Mouse (Mus musculus): ENCODE measurements around the gene Elmo3.

Gene Elmo3

DNA sequence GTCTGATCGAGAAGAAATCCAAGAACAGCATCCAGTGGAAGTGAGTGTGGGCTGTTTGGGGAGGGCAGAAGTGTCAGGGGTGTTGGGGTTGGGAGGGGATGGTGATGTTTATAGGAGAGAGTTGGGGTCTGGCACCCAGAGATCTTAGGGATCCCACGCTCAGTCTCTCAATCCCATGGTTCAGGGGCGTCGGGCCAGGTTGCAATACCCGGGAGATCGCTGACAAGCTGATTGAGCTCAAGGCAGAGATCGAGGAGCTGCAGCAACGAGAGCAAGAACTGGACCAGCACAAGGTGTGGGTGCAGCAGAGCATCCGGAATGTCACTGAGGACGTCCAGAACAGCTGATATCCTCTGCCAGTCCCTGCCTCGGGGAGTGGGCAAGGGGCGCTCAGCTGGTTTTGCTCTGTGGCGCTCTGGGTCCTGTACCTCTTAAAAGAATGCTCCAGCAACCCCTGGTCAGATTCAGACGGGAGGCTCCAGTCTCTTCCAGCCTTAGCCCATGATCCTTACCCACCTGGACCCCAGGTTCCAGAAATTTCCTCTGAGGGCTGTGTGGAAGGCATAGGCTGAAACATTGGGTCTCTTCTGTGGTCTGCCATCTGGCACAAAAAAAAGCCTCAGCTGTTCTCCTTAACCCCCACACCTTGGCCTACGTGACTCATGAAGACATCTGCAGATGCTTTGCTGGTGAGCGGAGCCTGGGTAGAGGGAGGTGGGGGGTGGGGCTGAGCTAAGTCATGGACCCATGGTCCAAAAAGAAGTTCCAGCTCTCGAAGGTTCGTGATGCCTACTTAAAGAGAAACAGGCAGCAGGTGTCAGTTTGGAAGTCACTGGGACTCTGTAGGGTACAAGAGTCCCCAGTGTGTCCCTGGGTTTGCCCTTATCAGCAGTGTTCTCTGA, 6.8 kb upstream of the Elmo3 start:
- no peak for DNase-seq (ENCODE audit: low spot score in 2 of 2)

DNA sequence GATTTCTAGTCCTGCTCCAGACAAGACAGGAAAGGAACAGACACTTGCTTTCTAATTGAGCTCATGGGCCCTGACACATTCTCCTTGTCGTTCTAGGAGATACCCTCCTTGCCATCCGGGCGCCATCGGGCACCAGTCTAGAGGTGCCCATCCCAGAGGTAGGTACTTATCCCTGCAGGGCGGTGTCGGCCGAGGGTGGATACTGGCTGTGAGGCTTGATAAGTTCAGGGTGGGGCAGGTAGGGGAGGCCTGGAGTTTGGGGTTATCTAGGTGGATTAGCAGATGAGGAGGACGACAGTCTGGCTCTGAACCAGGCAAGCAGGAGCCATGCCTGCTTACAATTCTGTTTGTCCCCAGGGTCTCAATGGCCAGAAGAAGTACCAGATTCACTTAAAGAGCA, 5.4 kb upstream of the Elmo3 start:
- DNase-seq (ENCODE audit: low spot score in 2 of 2), result no peak

DNA sequence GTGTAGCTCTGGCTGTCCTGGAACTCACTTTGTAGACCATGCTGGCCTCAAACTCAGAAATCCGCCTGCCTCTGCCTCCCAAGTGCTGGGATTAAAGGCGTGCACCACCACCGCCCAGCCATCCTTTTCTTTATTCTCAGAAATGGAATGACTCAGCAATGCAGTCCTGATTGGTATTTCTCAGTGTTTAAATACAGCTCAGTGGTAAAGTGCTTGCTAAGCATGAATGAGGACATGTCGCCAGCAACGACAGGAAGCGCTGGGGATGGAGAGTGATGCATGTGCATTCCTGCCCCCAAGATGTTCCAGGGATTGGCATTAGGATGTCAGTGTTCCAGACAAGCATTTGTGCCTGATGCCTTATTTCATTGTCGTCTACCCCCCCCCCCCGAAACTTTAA, 2.0 kb upstream of the Elmo3 start:
- DNase-seq (ENCODE audit: low spot score in 2 of 2), result no peak

DNA sequence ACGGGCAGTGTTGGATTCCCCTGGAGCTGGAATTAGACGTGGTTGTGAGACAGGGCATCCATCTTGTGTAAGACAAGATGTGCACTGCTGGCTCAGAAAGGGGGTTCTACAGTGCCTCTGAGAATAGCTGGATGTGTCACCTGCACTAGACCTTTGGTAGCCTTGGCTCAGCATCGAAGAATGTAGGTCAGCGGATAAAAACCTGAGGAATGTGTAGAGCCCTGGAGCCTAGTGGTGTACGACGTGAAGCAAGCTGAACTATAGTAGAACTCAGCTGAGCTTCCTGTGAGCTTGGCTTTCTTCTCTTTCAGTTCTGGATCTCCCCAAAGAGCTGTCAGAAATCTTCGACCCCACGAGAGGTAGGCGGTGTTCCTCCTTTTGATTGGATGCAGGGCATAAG, 1.5 kb upstream of the Elmo3 start:
- DNase-seq (ENCODE audit: low spot score in 2 of 2), result no peak

DNA sequence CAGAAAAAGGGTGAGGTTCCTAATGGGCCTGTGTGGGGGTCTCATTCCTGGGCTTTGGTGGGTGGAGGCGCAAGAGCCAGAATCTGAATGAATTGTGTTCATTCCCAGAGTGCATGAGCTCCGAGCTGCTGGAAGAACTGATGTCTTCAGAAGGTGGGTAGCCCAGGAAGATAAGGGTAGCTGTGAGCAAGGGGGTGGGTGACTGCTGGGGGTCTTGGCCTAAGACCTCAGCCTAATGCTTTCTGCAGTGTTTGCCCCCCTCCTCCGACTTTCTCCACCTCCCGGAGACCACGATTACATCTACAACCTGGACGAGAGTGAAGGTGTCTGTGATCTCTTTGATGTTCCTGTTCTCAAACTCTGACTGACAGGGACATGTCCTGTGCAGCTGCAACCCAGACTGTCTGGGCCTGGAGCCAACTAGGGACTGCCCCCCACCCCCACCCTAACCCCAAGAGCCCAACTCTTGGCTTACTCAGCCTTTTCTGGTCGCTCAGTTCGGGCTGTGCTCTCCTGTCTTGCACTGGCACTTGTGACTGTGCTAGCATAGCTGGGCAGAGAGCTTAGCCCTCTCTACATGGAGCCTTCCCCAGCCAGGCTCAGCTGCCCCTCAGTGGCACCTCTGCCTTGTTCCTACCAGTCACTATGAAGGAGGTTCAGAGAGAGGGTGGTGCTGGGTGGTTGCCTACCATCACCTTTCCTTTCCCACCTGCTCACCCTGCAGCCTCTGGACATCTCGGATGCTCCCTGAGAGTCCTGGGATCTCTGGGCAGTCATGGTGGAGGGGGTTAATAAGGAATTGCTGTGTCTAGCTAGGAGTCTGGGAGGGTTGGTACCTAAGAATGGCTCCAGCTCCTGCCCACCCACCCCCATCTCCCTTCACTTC, 833 bp upstream of the Elmo3 start:
- DNase-seq (ENCODE audit: low spot score in 2 of 2), result no peak

DNA sequence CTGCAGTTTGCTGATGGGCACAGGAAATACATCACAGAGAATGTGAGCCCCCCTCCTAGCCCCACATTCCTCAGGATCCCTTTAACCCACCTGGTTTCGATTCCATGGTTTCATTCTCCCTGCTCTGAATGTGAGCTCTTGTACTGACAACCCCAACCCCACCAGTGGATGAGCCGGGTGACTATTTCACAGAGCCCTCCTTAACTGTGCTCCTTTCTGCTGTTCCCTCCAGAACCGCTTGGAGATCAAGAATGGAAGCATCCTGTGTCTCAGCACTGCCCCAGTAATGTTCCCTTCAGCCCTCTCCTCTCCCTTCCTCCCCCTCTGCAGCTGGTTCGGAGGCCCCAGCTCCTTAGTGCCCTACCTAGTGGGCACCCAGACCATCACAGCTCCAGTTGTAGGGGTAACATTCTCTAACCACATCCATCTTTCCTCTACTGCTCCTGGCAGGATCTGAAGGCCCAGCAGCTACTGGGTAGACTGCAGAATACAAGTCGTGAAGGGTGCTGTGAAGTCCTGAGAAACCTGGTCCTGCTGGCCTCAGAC, 818 bp downstream of the Elmo3 start:
- DNase-seq (ENCODE audit: low spot score in 2 of 2), result no peak

DNA sequence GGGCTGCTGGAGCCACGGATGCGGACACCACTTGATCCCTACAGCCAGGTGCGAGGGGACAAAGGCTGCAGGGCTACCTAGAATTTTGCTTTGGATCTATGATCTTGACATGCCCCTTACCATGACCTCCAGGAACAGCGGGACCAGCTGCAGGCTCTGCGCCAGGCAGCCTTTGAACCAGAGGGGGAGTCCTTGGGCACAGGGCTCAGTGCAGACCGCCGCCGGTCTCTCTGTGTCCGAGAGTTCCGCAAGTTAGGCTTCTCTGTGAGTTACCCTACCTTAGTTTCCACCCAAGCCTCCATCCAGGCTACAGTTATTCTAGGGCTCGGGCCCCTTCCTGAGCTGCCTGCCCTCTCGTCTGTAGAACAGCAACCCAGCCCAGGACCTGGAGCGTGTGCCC, 2.3 kb downstream of the Elmo3 start:
- no peak for DNase-seq (ENCODE audit: low spot score in 2 of 2)

DNA sequence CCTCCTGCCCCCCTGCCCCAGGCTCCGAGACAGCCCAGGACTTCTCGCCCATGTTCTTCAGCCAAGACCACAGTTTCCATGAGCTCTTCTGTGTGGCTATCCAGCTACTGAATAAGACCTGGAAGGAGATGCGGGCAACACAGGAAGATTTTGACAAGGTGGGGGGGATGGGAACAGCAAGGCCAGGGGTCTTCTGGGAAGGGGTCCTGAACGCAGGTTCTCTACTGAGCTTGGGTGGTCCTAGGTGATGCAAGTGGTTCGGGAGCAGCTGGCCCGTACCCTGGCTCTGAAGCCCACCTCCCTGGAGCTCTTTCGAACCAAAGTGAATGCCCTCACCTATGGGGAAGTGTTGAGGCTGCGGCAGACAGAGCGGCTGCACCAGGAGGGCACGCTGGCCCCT, 3.0 kb downstream of the Elmo3 start:
- no peak for DNase-seq (ENCODE audit: low spot score in 2 of 2)

DNA sequence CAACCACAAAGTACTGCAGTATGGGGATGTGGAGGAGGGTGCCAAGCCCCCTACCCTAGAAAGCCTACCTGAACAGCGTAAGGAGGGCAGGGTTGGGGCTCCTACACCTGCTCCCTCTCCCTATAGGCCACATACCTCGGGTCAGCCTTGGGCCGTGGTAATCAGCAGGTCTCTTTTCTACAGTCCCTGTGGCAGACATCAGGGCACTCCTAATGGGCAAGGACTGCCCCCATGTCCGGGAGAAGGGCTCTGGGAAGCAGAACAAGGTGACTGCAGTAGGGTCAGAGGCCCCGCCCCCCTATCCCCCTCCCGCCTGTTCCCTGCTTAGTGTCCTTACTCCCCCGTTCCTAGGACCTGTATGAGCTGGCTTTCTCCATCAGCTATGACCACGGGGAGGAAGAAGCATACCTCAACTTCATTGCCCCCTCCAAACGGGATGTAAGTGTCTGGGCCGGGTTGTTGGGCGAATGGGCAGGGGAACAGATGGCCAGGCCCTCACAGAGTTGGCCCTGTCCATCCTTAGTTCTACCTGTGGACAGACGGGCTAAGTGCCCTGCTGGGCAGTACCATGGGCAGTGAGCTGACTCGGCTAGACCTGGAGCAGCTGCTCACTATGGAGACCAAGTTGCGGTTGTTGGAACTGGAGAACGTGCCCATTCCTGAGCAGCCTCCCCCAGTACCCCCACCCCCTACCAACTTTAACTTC, 3.9 kb downstream of the Elmo3 start:
- no peak for DNase-seq (ENCODE audit: low spot score in 2 of 2)

DNA sequence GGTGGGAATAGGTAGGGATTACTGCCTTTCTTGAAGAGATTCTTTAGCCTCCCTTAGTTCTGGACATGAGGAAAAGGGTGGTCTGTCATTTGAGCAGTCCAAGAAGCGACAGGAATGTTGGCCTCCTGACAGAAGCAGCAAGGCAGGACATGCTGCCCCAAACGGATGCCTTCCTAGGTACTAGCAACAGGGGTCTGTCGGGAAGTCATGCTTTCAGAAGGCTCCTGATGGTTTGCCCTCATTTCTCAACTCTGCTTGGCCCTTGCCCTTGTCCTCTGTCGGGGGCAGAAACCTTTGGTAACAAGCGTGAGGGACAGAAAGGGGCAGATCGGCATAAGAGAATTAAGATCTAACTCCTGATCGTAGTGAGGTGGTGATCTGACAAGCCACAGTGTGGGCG, 4.7 kb downstream of the Elmo3 start:
- DNase-seq (ENCODE audit: low spot score in 2 of 2), result no peak

DNA sequence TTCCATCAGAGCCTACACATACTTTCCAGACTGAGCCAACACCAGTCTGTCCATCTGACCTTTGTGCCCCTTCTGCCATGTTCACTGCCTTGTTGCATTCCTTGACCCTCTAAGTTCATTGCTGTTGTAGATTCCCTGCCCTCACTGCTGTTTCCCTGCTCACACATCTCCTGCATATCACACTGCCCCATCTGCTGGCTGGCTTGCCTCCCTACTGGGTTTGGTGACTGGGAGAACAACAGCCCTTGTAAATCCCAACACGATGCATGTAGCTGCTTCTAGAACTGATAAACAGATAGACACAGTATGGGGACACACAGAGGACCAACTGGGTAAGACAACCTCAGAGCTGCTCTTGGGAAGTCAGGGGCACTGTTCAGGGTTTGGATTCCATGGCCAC, 6.3 kb downstream of the Elmo3 start:
- no peak for DNase-seq (ENCODE audit: low spot score in 2 of 2)

DNA sequence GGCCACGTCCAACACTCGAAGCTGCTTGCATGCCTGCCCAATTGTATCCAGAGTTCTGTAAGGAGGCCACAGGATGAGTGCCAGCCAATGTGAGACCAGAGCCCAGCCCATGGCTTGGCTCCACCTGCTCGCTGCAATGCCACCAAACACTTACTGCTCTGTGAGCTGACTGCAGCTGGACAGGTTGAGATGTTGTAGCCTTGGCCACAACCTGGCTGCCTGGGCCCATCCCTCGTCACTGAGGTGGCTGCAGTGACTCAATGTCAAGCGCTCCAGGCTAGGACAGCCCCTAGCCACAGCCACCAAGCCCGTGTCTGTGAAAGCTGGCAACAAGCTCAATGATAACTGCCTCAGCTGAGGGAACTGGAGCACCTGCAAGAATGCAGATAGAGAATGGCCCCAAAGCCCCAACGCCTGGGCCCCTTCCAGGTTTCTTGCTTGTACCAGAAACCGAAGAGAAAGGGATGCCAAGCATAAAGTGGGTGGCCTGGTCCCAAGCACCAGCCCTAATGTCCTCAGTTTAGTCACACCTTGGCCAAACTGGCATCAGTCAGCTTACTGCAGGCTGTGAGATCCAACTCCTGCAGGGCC, 7.6 kb downstream of the Elmo3 start:
- no peak for DNase-seq (ENCODE audit: low spot score in 2 of 2)

DNA sequence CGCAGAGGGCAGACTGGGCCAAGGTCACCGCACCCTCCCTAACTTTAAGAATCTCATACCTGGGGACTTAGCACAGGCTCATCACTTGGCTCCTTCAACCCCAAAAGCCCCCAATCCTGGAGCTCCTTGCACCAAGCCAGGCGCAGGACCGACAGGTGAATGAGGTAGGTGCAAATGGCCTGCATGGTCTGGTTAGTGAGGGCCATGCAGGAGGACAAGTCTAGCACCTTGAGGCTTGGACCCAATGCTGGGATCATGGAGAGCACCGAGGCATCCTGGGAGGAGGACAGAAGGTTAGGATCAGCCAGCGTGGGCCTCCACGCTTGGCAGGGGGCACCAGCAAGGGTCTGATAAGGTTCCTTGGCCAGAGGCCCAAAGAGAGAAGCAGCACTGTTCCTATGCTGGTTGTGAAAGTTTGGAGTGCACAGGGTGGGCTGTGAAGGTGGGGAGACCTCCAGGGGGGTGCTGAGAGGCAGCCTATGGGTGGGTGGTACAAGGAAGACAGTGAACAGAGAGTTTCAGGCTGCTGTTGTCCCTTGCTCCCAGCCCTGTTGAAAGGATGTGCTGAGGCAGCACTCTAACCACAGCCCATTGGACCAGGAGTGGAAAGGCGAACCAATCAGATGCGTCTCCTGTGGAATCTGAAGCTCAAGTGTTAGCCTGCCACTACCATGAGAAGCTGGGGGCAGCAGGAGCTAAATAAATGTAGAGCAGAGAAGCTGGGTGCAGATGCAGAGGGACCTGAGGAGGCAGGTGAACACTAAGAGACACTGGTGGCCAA, 8.4 kb downstream of the Elmo3 start:
- no peak for DNase-seq (ENCODE audit: low spot score in 2 of 2)

DNA sequence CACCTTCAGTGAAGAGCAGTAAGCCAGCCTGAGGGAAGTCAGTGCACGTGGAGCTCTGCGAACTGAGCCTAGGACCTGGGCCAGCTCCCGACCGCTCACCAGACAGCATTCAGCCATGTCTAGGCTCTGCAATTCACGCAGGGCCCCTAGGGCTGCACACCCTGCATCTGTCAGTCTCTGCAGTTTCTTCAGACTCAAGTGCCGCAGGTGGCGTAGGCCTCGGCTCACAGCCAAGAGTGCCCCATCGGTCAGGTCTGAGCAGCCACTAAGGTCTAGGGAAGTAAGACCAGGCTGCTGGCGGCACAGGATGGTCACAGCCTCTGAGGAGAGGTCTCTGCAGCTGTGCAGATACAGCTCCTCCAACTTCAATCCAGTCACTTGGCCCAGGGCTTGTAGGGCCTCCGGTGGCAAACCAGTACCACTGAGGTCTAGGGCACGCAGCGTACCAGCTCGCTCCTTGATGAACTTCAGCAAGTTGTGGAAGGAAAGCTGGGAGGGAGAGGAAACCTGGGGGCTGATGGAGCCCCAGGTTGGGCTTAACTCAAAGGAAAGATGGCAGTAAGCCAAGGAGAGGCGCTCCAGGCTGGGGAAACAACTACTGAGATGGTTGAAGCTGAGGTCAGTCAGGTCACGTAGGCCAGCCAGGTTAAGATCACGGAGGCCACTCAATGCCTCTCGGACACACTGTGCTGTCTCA, 9.8 kb downstream of the Elmo3 start:
- DNase-seq (ENCODE audit: low spot score in 2 of 2), result no peak

DNA sequence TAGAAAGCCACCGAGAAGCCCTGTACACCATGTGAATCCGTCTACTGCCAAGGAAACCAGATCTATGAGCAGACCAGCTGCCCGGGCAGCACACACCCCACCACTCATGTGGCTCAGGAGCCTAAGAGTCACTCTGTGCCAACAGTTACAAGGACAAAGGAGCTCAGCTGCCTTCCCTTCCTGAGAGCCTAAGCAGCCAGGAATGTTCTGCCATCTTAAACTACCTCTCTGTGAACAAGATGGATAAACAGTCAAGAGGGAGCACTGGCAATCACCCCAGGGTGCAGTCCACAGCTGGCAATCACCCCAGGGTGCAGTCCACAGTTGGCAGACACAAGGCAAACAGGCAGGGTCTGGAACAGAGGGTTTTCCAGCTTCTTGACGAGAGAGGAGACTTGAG, 12.5 kb downstream of the Elmo3 start:
- DNase-seq (ENCODE audit: low spot score in 2 of 2), result no peak

DNA sequence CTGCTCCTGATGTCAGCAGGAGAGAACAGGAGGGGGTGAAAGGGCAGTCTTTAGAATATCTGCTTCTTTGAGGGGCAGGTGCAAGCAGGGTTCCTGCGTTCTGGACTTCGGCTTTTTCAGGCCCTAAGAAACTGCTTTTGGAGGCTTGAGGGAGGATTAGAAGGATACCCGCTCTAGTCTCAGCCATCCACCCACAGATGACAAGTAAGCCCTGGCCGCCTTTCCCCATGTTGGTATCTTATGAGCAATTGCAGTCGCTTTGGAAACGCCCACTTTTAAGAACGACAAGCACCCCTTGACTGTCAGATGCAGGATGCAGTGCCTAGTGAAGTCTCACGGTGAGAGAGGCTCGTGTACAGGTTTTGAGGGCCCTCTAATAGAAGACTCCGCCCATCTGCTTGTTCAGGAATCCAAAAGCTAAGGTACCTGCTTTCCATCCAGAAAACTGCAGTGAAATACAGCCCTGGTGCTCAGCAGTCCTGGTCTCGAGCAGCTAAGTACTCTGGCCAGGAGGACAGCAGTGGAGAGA, 13.3 kb downstream of the Elmo3 start:
- no peak for DNase-seq (ENCODE audit: low spot score in 2 of 2)

DNA sequence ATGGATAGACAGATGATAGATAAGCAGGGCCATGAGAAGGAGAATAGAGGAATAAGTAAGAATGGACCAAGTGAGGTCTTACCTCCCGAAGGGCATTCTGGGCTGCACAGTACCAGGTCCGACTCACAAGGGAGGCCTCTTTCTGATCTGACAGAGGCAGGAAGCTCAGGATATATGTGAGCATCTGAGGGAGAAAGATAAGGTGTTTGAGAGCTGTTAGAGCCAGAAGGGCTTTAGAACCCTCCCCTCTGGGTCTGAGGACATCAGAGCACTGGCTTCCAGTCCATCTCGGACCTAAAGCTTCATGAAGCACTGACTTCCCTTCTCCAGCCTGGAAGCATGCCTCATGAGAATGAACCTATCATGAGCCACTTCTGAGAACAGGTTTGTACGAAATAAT, 17.8 kb downstream of the Elmo3 start:
- no peak for DNase-seq (ENCODE audit: low spot score in 2 of 2)

DNA sequence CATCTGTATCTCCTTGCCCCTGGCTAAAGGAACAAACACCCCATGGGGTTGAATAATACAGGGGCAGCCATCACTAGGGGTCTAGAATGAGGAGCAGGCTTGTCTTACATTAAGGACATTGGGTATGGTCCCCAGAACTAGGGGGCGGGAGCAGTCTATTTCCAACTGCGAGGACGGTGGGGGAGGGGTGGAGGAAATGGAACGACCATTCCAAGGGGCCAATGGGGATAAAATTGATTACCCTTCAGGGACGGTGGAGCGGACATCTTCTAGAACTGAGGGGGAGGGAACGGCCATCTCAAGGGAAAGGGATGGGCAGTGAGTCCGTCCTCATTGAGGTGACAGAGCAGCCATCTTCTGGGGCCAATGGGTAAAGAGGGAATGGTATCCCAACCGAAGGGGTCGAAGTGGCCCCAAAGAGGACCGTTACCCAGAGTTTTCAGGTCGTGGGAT, 20.3 kb downstream of the Elmo3 start:
- no peak for DNase-seq (ENCODE audit: low spot score in 2 of 2)

DNA sequence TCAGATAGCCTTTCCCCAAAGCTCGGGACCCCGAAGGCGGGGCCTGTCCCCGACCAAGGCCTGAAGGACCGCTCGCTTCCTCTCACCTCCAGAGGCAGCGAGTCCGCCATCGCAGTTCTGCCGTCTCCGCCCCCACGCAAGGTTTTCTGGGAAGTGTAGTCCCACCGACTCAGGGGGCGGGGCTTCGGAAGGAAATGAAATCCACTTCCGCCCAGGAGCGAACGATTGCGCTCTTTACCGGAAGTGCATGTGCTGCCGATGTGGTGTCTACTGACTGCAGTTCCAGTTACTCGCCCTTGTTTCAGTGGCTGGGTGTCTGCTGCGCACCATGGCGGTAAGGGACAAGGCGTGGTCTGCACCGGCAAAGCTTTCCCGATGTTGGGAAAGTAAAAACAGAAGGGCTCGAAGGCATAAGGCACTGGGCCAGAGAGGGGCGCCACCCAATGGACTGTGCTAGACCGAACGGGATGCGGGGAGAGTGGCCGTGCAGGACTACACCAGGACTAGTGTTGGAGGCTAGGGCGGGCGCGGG, 20.8 kb downstream of the Elmo3 start, which contains the start of the genes Lrrc29 and Tmem208:
TSS of gene Lrrc29 (minus strand) at position 138 of the 532 bp plus-strand sequence.
TSS of gene Tmem208 (plus strand) at position 214 of the 532 bp plus-strand sequence.
- peak; percentile 94 to 95 for DNase-seq (ENCODE audit: low spot score in 2 of 2)
